Mouse (Mus musculus): ENCODE data around the gene Hpcal1. TPM values are rescaled to one million over a fixed set of nuclear protein-coding genes. Genes with fewer than 3 reads are reported as not detected.

Gene Hpcal1
- total RNA-seq, 1 experiment from 2014 or later = 43.6 TPM

GRCm38 (mm10) chr12:17732006-17732405 lies 41.4 kb downstream of the Hpcal1 start:
- ATAC-seq (ENCODE audit: extremely low read depth, insufficient number of reproducible peaks, low FRiP score, poor library complexity, severe bottlenecking) = no peak

- ATAC-seq (ENCODE audit: extremely low read depth, insufficient number of reproducible peaks, low FRiP score, poor library complexity, severe bottlenecking) = no peak
These were observed 41.9 kb downstream of the Hpcal1 start for GRCm38 (mm10) chr12:17732546-17732945.

GRCm38 (mm10) chr12:17733114-17733904 lies 42.7 kb downstream of the Hpcal1 start:
- ATAC-seq (ENCODE audit: extremely low read depth, insufficient number of reproducible peaks, low FRiP score, poor library complexity, severe bottlenecking) = no peak

- no peak for ATAC-seq (ENCODE audit: extremely low read depth, insufficient number of reproducible peaks, low FRiP score, poor library complexity, severe bottlenecking)
These were observed 45.7 kb downstream of the Hpcal1 start for GRCm38 (mm10) chr12:17736396-17736795.

- ATAC-seq (ENCODE audit: extremely low read depth, insufficient number of reproducible peaks, low FRiP score, poor library complexity, severe bottlenecking) = no peak
These were observed 46.4 kb downstream of the Hpcal1 start for GRCm38 (mm10) chr12:17736859-17737577.

- ATAC-seq (ENCODE audit: extremely low read depth, insufficient number of reproducible peaks, low FRiP score, poor library complexity, severe bottlenecking) = no peak
These were observed 47.2 kb downstream of the Hpcal1 start for GRCm38 (mm10) chr12:17737808-17738207.

- no peak for ATAC-seq (ENCODE audit: extremely low read depth, insufficient number of reproducible peaks, low FRiP score, poor library complexity, severe bottlenecking)
These were observed 47.8 kb downstream of the Hpcal1 start for GRCm38 (mm10) chr12:17738473-17738872.

- no peak for ATAC-seq (ENCODE audit: extremely low read depth, insufficient number of reproducible peaks, low FRiP score, poor library complexity, severe bottlenecking)
These were observed 49.6 kb downstream of the Hpcal1 start for GRCm38 (mm10) chr12:17740226-17740625.

GRCm38 (mm10) chr12:17741637-17742364 lies 51.1 kb downstream of the Hpcal1 start:
- ATAC-seq (ENCODE audit: extremely low read depth, insufficient number of reproducible peaks, low FRiP score, poor library complexity, severe bottlenecking) = no peak

GRCm38 (mm10) chr12:17742571-17743321 lies 52.1 kb downstream of the Hpcal1 start:
- no peak for ATAC-seq (ENCODE audit: extremely low read depth, insufficient number of reproducible peaks, low FRiP score, poor library complexity, severe bottlenecking)

GRCm38 (mm10) chr12:17745431-17745830 lies 54.8 kb downstream of the Hpcal1 start:
- no peak for ATAC-seq (ENCODE audit: extremely low read depth, insufficient number of reproducible peaks, low FRiP score, poor library complexity, severe bottlenecking)

- ATAC-seq (ENCODE audit: extremely low read depth, insufficient number of reproducible peaks, low FRiP score, poor library complexity, severe bottlenecking) = no peak
These were observed 56.1 kb downstream of the Hpcal1 start for GRCm38 (mm10) chr12:17746725-17747124.

- no peak for ATAC-seq (ENCODE audit: extremely low read depth, insufficient number of reproducible peaks, low FRiP score, poor library complexity, severe bottlenecking)
These were observed 56.8 kb downstream of the Hpcal1 start for GRCm38 (mm10) chr12:17747191-17748154.

- no peak for ATAC-seq (ENCODE audit: extremely low read depth, insufficient number of reproducible peaks, low FRiP score, poor library complexity, severe bottlenecking)
These were observed 57.5 kb downstream of the Hpcal1 start for GRCm38 (mm10) chr12:17748155-17748529.

GRCm38 (mm10) chr12:17749784-17750183 lies 59.1 kb downstream of the Hpcal1 start:
- no peak for ATAC-seq (ENCODE audit: extremely low read depth, insufficient number of reproducible peaks, low FRiP score, poor library complexity, severe bottlenecking)

GRCm38 (mm10) chr12:17750500-17750899 lies 59.8 kb downstream of the Hpcal1 start:
- no peak for ATAC-seq (ENCODE audit: extremely low read depth, insufficient number of reproducible peaks, low FRiP score, poor library complexity, severe bottlenecking)

- ATAC-seq (ENCODE audit: extremely low read depth, insufficient number of reproducible peaks, low FRiP score, poor library complexity, severe bottlenecking) = no peak
These were observed 62.2 kb downstream of the Hpcal1 start for GRCm38 (mm10) chr12:17752828-17753227.

GRCm38 (mm10) chr12:17754771-17755170 lies 64.1 kb downstream of the Hpcal1 start:
- ATAC-seq (ENCODE audit: extremely low read depth, insufficient number of reproducible peaks, low FRiP score, poor library complexity, severe bottlenecking) = no peak
